Mouse (Mus musculus) heart, postnatal 0 days (tissue): Measurements from ENCODE around the gene Dgke. TPM values are rescaled to one million over a fixed set of nuclear protein-coding genes. Genes with fewer than 3 reads are reported as not detected.
"Not testable (repeated sequence)": the region's sequence is repeated elsewhere in the genome, so short reads cannot be mapped to it uniquely, and the experiment has no call there.

ENCODE experiments used
- ATAC-seq: fragments of 200-750 bp; cut with Nextera tagmentation; 2 replicates; pipeline ENCODE4 v1.8.0; 2017; ENCODE audit warnings: low read depth, moderate number of reproducible peaks, moderate library complexity; ENCODE audit not compliant: insufficient read depth
- DNase-seq: peaks from one replicate; pipeline ENCODE4 v3.0.0-alpha.2; 2016; ENCODE audit warnings: low spot score
- H3K27ac ChIP-seq: fragments of 300-500 bp; sonication (generic); 2 replicates; pipeline ENCODE4 v1.5.1; 2014; ENCODE audit warnings: low read depth, mild to moderate bottlenecking
- H3K27me3 ChIP-seq: fragments of 300-500 bp; sonication (generic); 2 replicates; pipeline ENCODE4 v1.6.1; 2014; ENCODE audit warnings: low read length, mixed read lengths; ENCODE audit not compliant: control insufficient read depth, insufficient read depth
- H3K36me3 ChIP-seq: fragments of 300-500 bp; sonication (generic); replicated peaks from 2 replicates; pipeline ENCODE4 v1.6.1; 2014; ENCODE audit warnings: low read length, mixed read lengths; ENCODE audit not compliant: control insufficient read depth, insufficient read depth
- H3K4me1 ChIP-seq: fragments of 300-500 bp; sonication (generic); 2 replicates; pipeline ENCODE4 v1.6.1; 2014; ENCODE audit warnings: antibody characterized with exemption; ENCODE audit not compliant: control insufficient read depth, insufficient read depth
- H3K4me2 ChIP-seq: fragments of 300-500 bp; sonication (generic); 2 replicates; pipeline ENCODE4 v1.6.1; 2014; ENCODE audit warnings: low read depth, mild to moderate bottlenecking, low read length, moderate library complexity
- H3K4me3 ChIP-seq: fragments of 300-500 bp; sonication (generic); 2 replicates; pipeline ENCODE4 v1.5.1; 2014; ENCODE audit warnings: low read depth, low read length
- H3K9ac ChIP-seq: fragments of 300-500 bp; sonication (generic); replicated peaks from 2 replicates; pipeline ENCODE4 v1.6.1; 2014; ENCODE audit warnings: low read depth, low read length, mixed read lengths
- H3K9me3 ChIP-seq: fragments of 300-500 bp; sonication (generic); replicated peaks from 2 replicates; pipeline ENCODE4 v1.6.1; 2016; ENCODE audit warnings: low read length; ENCODE audit not compliant: control insufficient read depth
- CTCF ChIP-seq: IDR thresholded peaks from 2 replicates; pipeline ENCODE4 v1.5.1; 2016; ENCODE audit warnings: antibody characterized with exemption, control low read depth, low read depth
- EP300 ChIP-seq: IDR thresholded peaks from 2 replicates; pipeline ENCODE4 v1.6.1; 2016; ENCODE audit warnings: antibody characterized with exemption, low read depth
- WGBS: fragments of 180-500 bp; shearing (Covaris S2); extraction: QIAGEN DNeasy Blood & Tissue Kit; methylation state at CpG from one replicate; pipeline ENCODE4 v1.1.7; 2014; 5-methylcytosine and 5-hydroxymethylcytosine counted together
- polyA plus RNA-seq: library from polyadenylated mRNA; unstranded; fragments of >200 nt; fragmentation: Nextera tagmentation; extraction: Ambion mirVana; gene quantifications from 2 replicates; pipeline ENCODE4 v1.2.1, GENCODE M21; 2015
- total RNA-seq: library from RNA; depleted of rRNA; stranded (reverse); fragments of >200 nt; gene quantifications from 2 replicates; pipeline ENCODE4 v1.2.3, GENCODE M21; 2014; ENCODE audit warnings: low replicate concordance

The Dgke gene
- total and polyA plus RNA-seq, 2 experiments from 2014 or later: 5.3 to 12.6 TPM

- ATAC-seq (peak; percentile 62), DNase-seq (peak; percentile 53)
- Histone ChIP-seq H3K27me3 (no peaks in the 10 kb centered on the region), H3K9me3 (no peaks in the 10 kb centered on the region), H3K9ac (peak overlapping the region; percentile 53; the same call in 1 of the 2 replicates), H3K36me3 (no peaks in the 10 kb centered on the region), H3K4me2 (peak overlapping the region; percentile 81), H3K4me1 (no peaks in the 10 kb centered on the region; the same call in 1 of the 2 replicates), H3K27ac (peak overlapping the region; percentile 37; the same call in 1 of the 2 replicates), H3K4me3 (peak overlapping the region; percentile 48)
- 8% methylated on average over 17 of the region's 17 CpGs for WGBS
- TF ChIP-seq EP300 (no peak), CTCF (no peak)
Observed at GRCm38 (mm10) chr11:89100826-89101321, 34.2 kb upstream of the Dgke start.

GRCm38 (mm10) chr11:89100403-89100802 is 33.8 kb upstream of the Dgke start:
- Histone ChIP-seq H3K4me2 (peak overlapping the region; percentile 81), H3K36me3 (no peaks in the 10 kb centered on the region), H3K9me3 (no peaks in the 10 kb centered on the region), H3K9ac (0 out of 2 replicates have a peak overlapping the region, but pooled peaks have one; percentile 53), H3K27me3 (no peaks in the 10 kb centered on the region), H3K4me1 (no peaks in the 10 kb centered on the region; the same call in 1 of the 2 replicates), H3K27ac (peak overlapping the region; percentile 37; the same call in 1 of the 2 replicates), H3K4me3 (peak overlapping the region; percentile 48)
- DNase-seq (peak; percentile 80), ATAC-seq (peak; percentile 86)
- under 1% methylated on average over 9 of the region's 9 CpGs for WGBS
- TF ChIP-seq CTCF: peak; percentile 91
- TF ChIP-seq EP300: no peak

- no peaks in the 10 kb centered on the region for H3K9me3 ChIP-seq
- no peaks in the 10 kb centered on the region for H3K36me3 ChIP-seq
- no peak overlapping the region for H3K4me3 ChIP-seq
- H3K27me3 ChIP-seq: no peaks in the 10 kb centered on the region
- DNase-seq (no peak), ATAC-seq (no peak)
- no peak for TF ChIP-seq EP300
- TF ChIP-seq CTCF: no peak
- H3K9ac ChIP-seq: no peak overlapping the region
- H3K4me1 ChIP-seq: no peaks in the 10 kb centered on the region; the same call in 1 of the 2 replicates
- WGBS: 83% methylated on average over 6 of the region's 6 CpGs
- H3K4me2 ChIP-seq: no peak overlapping the region
- no peak overlapping the region; the same call in 1 of the 2 replicates for H3K27ac ChIP-seq
Observed at GRCm38 (mm10) chr11:89098930-89099329, 32.3 kb upstream of the Dgke start.

GRCm38 (mm10) chr11:89098083-89098835 is 31.6 kb upstream of the Dgke start:
- Histone ChIP-seq H3K9me3 (no peaks in the 10 kb centered on the region), H3K9ac (no peak overlapping the region), H3K36me3 (no peaks in the 10 kb centered on the region), H3K27me3 (no peaks in the 10 kb centered on the region), H3K4me1 (no peaks in the 10 kb centered on the region; the same call in 1 of the 2 replicates), H3K4me2 (no peak overlapping the region), H3K27ac (no peak overlapping the region), H3K4me3 (no peak overlapping the region)
- TF ChIP-seq CTCF (no peak), EP300 (no peak)
- WGBS: 58% methylated on average over 17 of the region's 17 CpGs
- ATAC-seq (no peak), DNase-seq (no peak)

- ATAC-seq, H3K4me3 ChIP-seq, H3K27ac ChIP-seq, H3K4me2 ChIP-seq, H3K9ac ChIP-seq, DNase-seq, H3K36me3 ChIP-seq, H3K9me3 ChIP-seq, H3K4me1 ChIP-seq, H3K27me3 ChIP-seq: not testable (repeated sequence)
- 88% methylated on average over 10 of the region's 10 CpGs for WGBS
Observed at GRCm38 (mm10) chr11:89097292-89097691, 30.6 kb upstream of the Dgke start.
